Mouse (Mus musculus) forebrain, embryonic 11.5 days (tissue): ENCODE measurements around the gene Stap2. TPM values are rescaled to one million over a fixed set of nuclear protein-coding genes. Genes with fewer than 3 reads are reported as not detected.

Experiments used
- ATAC-seq: fragments of 200-750 bp; cut with Nextera tagmentation; replicated peaks from 2 replicates; pipeline ENCODE4 v1.8.0; 2017; ENCODE audit warnings: moderate TSS enrichment; ENCODE audit not compliant: low FRiP score
- DNase-seq: peaks from one replicate; pipeline ENCODE4 v3.0.0-alpha.2; 2017; ENCODE audit warnings: low spot score
- H3K27ac ChIP-seq: fragments of 300-500 bp; sonication (generic); 2 replicates; pipeline ENCODE4 v1.5.1; 2014; ENCODE audit warnings: low read depth, low read length
- H3K27me3 ChIP-seq: fragments of 300-500 bp; sonication (generic); 2 replicates; pipeline ENCODE4 v1.6.1; 2014; ENCODE audit warnings: mild to moderate bottlenecking, low read length, mixed read lengths; ENCODE audit not compliant: control insufficient read depth, insufficient read depth
- H3K36me3 ChIP-seq: fragments of 300-500 bp; sonication (generic); 2 replicates; pipeline ENCODE4 v1.6.1; 2014; ENCODE audit warnings: mild to moderate bottlenecking, low read length, moderate library complexity, mixed read lengths; ENCODE audit not compliant: control insufficient read depth, insufficient read depth
- H3K4me1 ChIP-seq: fragments of 300-500 bp; sonication (generic); replicated peaks from 2 replicates; pipeline ENCODE4 v1.6.1; 2014; ENCODE audit warnings: low read length, mixed read lengths; ENCODE audit not compliant: control insufficient read depth, insufficient read depth
- H3K4me2 ChIP-seq: fragments of 300-500 bp; sonication (generic); 2 replicates; pipeline ENCODE4 v1.6.1; 2014; ENCODE audit warnings: low read depth, mild to moderate bottlenecking, low read length, moderate library complexity, mixed read lengths; ENCODE audit not compliant: severe bottlenecking
- H3K4me3 ChIP-seq: fragments of 300-500 bp; sonication (generic); 2 replicates; pipeline ENCODE4 v1.5.1; 2014; ENCODE audit warnings: low read depth, low read length
- H3K9ac ChIP-seq: fragments of 300-500 bp; sonication (generic); 2 replicates; pipeline ENCODE4 v1.6.1; 2014; ENCODE audit warnings: low read length
- H3K9me3 ChIP-seq: fragments of 300-500 bp; sonication (generic); 2 replicates; pipeline ENCODE4 v1.6.1; 2016; ENCODE audit warnings: low read length, mixed read lengths; ENCODE audit not compliant: control insufficient read depth
- WGBS: fragments of 180-500 bp; shearing (Covaris S2); extraction: QIAGEN DNeasy Blood & Tissue Kit; methylation state at CpG from one replicate; pipeline ENCODE4 v1.1.7; 2014; 5-methylcytosine and 5-hydroxymethylcytosine counted together
- polyA plus RNA-seq: library from polyadenylated mRNA; unstranded; fragments of >200 nt; fragmentation: Nextera tagmentation; extraction: Ambion mirVana; gene quantifications from 2 replicates; pipeline ENCODE4 v1.2.1, GENCODE M21; 2014

Stap2 gene
- polyA plus RNA-seq, 1 experiment from 2014 or later: 5.3 TPM

DNA sequence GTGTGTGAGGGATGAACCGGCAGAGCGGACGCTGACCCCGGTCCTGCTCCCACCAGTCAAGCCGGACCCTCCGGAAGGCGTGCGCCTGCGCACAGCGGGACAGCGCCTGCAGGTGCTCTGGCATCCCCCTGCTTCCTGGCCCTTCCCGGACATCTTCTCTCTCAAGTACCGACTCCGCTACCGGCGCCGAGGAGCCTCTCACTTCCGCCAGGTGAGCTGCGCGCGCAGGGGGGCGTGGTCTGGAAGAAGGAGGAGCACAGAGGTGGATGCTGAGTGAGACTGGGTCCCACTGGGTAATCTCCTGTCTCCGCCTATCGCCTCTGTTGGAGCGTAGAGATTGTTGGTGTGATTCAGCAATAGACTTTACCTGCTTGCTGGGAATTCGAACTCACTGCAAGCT lies 49.3 kb downstream of the Stap2 start:
- peaks cover 10% of the 10 kb centered on the region for H3K4me1 ChIP-seq
- H3K27ac ChIP-seq: no peak overlapping the region
- peak overlapping the region; percentile 88 for H3K4me2 ChIP-seq
- peak overlapping the region; percentile 60 for H3K9ac ChIP-seq
- peak; percentile 84 for DNase-seq
- ATAC-seq: peak; percentile 28
- peak overlapping the region; percentile 46 for H3K4me3 ChIP-seq
- no peaks in the 10 kb centered on the region for H3K36me3 ChIP-seq
- under 1% methylated on average over 26 of the region's 26 CpGs for WGBS
- H3K27me3 ChIP-seq: no peaks in the 10 kb centered on the region
- H3K9me3 ChIP-seq: no peaks in the 10 kb centered on the region

DNA sequence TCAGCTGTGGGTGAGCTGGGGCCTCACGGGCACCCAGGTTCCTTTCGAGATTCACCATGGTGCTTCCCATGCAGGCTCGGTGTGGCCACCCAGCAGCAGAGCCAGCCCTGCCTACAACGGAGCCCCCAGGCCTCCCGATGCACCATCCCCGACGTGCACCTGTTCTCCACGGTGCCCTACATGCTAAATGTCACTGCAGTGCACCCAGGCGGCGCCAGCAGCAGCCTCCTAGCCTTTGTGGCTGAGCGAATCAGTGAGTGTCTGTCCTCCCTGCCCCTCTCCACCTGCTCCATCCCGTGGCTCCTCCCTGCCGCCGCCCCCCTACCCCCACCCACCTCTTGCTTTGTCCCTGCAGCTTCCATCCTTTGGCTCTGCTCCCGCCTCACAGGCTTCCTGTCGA lies 51.2 kb downstream of the Stap2 start:
- peak; percentile 52 for DNase-seq
- Histone ChIP-seq H3K27me3 (no peaks in the 10 kb centered on the region), H3K4me1 (peaks cover 5% of the 10 kb centered on the region), H3K36me3 (no peaks in the 10 kb centered on the region), H3K4me2 (no peak overlapping the region), H3K4me3 (no peak overlapping the region), H3K27ac (no peak overlapping the region), H3K9ac (no peak overlapping the region), H3K9me3 (no peaks in the 10 kb centered on the region)
- 32% methylated on average over 16 of the region's 16 CpGs for WGBS
- no peak for ATAC-seq

DNA sequence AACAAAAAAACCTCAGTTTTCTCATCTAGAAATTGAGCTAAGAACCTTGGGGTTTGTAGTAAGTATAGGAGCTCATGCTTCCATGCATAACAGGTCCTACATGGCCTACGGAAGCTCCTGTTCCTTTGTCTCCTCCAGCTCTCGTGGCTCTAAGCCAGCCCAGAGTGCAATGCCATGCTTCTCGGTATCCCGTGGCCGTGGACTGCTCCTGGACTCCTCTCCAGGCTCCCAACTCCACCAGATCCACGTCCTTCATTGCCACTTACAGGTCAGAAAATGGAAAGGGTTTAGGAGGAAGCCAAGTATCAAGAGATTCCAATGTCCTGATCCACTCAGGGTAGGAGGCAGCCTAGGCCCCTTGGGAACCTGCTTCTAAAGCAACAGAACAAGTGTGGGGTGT lies 51.6 kb downstream of the Stap2 start:
- no peak for ATAC-seq
- Histone ChIP-seq H3K4me2 (no peak overlapping the region), H3K27me3 (no peaks in the 10 kb centered on the region), H3K9ac (no peak overlapping the region), H3K36me3 (no peaks in the 10 kb centered on the region), H3K4me1 (peaks cover 5% of the 10 kb centered on the region), H3K27ac (no peak overlapping the region), H3K4me3 (no peak overlapping the region), H3K9me3 (no peaks in the 10 kb centered on the region)
- DNase-seq: no peak
- 84% methylated on average over 6 of the region's 6 CpGs for WGBS

DNA sequence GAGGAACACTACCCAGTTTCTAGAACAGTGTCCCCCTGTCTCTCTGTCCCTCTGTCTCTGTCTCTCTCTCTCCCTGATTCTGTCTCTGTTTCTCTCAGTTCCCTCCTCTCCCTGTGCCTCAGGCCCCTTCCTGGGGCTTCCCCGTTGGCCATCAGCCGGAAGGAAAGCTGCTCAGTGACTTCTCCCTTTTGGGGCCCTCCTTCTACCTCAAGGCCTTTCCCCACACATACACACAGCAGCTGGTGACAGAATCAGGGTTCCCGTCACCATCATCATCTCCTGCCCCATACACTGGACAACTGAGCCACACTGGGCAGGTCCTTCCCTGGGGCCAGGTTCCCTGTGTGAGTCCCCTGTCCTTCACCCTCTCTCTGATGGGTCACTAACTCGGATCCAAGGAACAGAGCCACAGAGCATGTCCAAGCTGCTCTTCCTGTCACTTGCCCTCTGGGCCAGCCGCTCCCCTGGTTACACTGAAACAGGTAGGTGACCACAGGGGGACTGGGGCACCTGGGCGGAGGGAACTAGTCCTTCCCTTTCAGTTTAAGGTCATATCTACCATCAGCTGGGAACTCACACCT lies 52.8 kb downstream of the Stap2 start, which contains the start of gene Ebi3:
Gene Ebi3 (plus strand): TSS at position 194 of the 581 bp plus-strand sequence.
- 81% methylated on average over 6 of the region's 6 CpGs for WGBS
- Histone ChIP-seq H3K36me3 (no peaks in the 10 kb centered on the region), H3K9ac (no peak within 1 kb of the TSS), H3K4me1 (peaks cover 2% of the 10 kb centered on the region; the same call in 1 of the 2 replicates), H3K27ac (no peak within 1 kb of the TSS), H3K4me2 (no peak within 1 kb of the TSS), H3K9me3 (no peaks in the 10 kb centered on the region), H3K4me3 (no peak within 1 kb of the TSS), H3K27me3 (no peaks in the 10 kb centered on the region)
- ATAC-seq: no peak
- peak; percentile 42 for DNase-seq

DNA sequence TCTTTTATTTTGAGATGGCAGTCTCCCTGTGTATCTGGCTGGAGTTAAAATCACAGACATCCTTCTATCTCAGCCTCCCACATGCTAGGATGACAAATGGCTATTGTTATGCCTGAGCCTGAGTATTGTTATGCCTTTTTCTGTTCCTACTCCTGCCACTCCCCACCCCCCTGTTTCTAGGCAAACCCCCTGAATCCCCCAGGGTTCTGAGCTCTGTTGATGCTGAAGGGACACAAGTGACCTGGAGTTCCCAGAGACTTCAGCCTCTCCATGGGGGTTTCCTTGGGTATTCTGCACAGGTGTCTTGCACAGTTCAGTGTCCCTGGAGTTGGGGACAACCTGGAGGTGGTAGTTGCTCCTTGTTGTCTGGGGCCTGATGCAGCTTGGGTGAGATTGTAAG lies 53.3 kb downstream of the Stap2 start:
- no peak overlapping the region for H3K4me2 ChIP-seq
- no peaks in the 10 kb centered on the region for H3K9me3 ChIP-seq
- peaks cover 2% of the 10 kb centered on the region; the same call in 1 of the 2 replicates for H3K4me1 ChIP-seq
- DNase-seq (peak; percentile 50), ATAC-seq (no peak)
- H3K9ac ChIP-seq: no peak overlapping the region
- no peak overlapping the region for H3K27ac ChIP-seq
- H3K4me3 ChIP-seq: no peak overlapping the region
- H3K27me3 ChIP-seq: no peaks in the 10 kb centered on the region
- no peaks in the 10 kb centered on the region for H3K36me3 ChIP-seq

DNA sequence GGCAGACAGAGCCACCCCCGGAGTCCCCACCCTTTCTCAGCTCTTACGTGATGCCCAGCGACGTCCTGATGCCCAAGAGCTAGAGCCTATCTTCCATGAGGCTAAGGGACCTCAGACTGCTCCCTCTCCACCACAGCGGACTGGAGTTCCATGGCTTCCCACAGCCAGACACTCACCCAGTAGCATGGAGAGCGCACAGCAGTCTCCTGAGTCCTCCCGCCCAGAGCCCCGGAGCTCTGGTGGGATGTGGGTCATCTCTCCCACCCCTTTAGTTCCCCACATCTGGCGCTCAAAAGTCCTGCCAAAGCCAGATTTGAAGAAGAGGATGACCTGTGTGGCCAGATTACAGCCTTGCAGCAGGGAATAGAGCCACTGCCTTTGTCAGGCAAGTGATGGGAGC lies 54.8 kb downstream of the Stap2 start:
- Histone ChIP-seq H3K27ac (no peak overlapping the region), H3K36me3 (no peaks in the 10 kb centered on the region), H3K4me1 (peaks cover 3% of the 10 kb centered on the region; the same call in 1 of the 2 replicates), H3K4me3 (no peak overlapping the region), H3K27me3 (no peaks in the 10 kb centered on the region), H3K9ac (no peak overlapping the region), H3K4me2 (no peak overlapping the region), H3K9me3 (no peaks in the 10 kb centered on the region)
- 82% methylated on average over 9 of the region's 9 CpGs for WGBS
- ATAC-seq: no peak
- DNase-seq: peak; percentile 41

DNA sequence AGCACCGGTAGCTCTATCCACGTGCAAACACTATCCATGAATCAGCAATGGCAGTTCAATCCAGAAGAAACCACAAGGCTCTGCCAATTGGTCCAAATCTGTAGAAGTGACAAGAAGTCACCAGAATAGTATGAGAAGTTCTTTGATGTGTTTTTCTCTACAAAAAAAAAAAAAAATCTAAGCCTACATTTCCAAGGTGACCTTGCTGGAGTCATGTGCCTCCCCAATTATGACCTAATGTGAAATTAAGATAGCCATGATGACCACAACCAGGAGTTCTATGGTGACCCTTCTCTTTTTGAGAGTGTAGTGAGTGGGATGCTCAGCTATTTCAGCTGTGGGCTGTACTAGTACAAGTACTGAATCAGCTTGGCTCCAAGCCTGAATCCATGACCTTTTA lies 56.0 kb downstream of the Stap2 start, which contains the start of gene Zfp119b:
Gene Zfp119b (minus strand): TSS at position 101 of the 400 bp plus-strand sequence.
- H3K4me3 ChIP-seq: no peak within 1 kb of the TSS
- H3K9ac ChIP-seq: no peak within 1 kb of the TSS
- no peaks in the 10 kb centered on the region for H3K27me3 ChIP-seq
- H3K9me3 ChIP-seq: no peaks in the 10 kb centered on the region
- WGBS: 94% methylated on average over 2 of the region's 2 CpGs
- no peak for ATAC-seq
- H3K36me3 ChIP-seq: no peaks in the 10 kb centered on the region
- H3K27ac ChIP-seq: no peak within 1 kb of the TSS
- DNase-seq: no peak
- H3K4me2 ChIP-seq: no peak within 1 kb of the TSS
- peaks cover 3% of the 10 kb centered on the region; the same call in 1 of the 2 replicates for H3K4me1 ChIP-seq

DNA sequence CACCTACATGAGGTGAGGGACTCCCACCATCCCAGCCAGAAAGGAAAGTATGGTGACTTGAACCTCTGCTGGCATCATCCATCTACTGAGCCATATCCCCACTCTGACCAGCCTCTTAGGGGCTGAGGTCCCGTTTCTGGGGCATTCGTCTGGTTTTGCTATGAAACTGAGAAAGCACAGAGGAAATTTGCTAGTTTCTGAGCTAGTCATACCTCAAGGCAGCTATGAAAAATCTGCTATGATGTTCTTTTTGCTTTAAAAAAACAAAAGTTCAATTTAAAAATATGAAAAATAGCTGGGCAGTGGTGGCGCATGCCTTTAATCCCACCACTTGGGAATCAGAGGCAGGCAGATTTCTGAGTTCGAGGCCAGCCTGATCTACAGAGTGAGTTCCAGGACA lies 56.7 kb downstream of the Stap2 start:
- no peak overlapping the region for H3K9ac ChIP-seq
- 89% methylated on average over 4 of the region's 4 CpGs for WGBS
- H3K4me2 ChIP-seq: no peak overlapping the region
- H3K4me3 ChIP-seq: no peak overlapping the region
- H3K9me3 ChIP-seq: no peaks in the 10 kb centered on the region
- no peaks in the 10 kb centered on the region for H3K27me3 ChIP-seq
- no peaks in the 10 kb centered on the region for H3K36me3 ChIP-seq
- no peak for ATAC-seq
- H3K27ac ChIP-seq: no peak overlapping the region
- DNase-seq: no peak
- H3K4me1 ChIP-seq: peaks cover 3% of the 10 kb centered on the region; the same call in 1 of the 2 replicates
